Mouse (Mus musculus) kidney, embryonic 14.5 days (tissue): ENCODE data around the gene 4930470P17Rik. TPM values are rescaled to one million over a fixed set of nuclear protein-coding genes. Genes with fewer than 3 reads are reported as not detected.
A peak's percentile ranks its signal among the peaks of the same experiment; 100 is the strongest.

Experiments
- ATAC-seq: fragments of 200-750 bp; cut with Nextera tagmentation; 2 replicates; pipeline ENCODE4 v1.8.0; 2017; ENCODE audit warnings: moderate number of reproducible peaks, mild to moderate bottlenecking, moderate TSS enrichment, moderate library complexity; ENCODE audit not compliant: low FRiP score, low TSS enrichment
- H3K27ac ChIP-seq: fragments of 300-500 bp; sonication (generic); 2 replicates; pipeline ENCODE4 v1.5.1; 2014; ENCODE audit warnings: low read depth, mild to moderate bottlenecking, low read length, moderate library complexity, mixed read lengths
- H3K27me3 ChIP-seq: fragments of 300-500 bp; sonication (generic); 2 replicates; pipeline ENCODE4 v1.6.1; 2014; ENCODE audit warnings: mild to moderate bottlenecking, low read length; ENCODE audit not compliant: control insufficient read depth, insufficient read depth
- H3K36me3 ChIP-seq: fragments of 300-500 bp; sonication (generic); 2 replicates; pipeline ENCODE4 v1.6.1; 2014; ENCODE audit warnings: low read length, mixed read lengths; ENCODE audit not compliant: control insufficient read depth, insufficient read depth
- H3K4me1 ChIP-seq: fragments of 300-500 bp; sonication (generic); 2 replicates; pipeline ENCODE4 v1.6.1; 2014; ENCODE audit warnings: low read length, mixed read lengths; ENCODE audit not compliant: control insufficient read depth, insufficient read depth
- H3K4me2 ChIP-seq: fragments of 300-500 bp; sonication (generic); replicated peaks from 2 replicates; pipeline ENCODE4 v1.6.1; 2014; ENCODE audit warnings: low read depth, mild to moderate bottlenecking, low read length
- H3K4me3 ChIP-seq: fragments of 300-500 bp; sonication (generic); 2 replicates; pipeline ENCODE4 v1.5.1; 2014; ENCODE audit warnings: mild to moderate bottlenecking, low read length
- H3K9ac ChIP-seq: fragments of 300-500 bp; sonication (generic); 2 replicates; pipeline ENCODE4 v1.6.1; 2014; ENCODE audit warnings: low read depth, mild to moderate bottlenecking, low read length, moderate library complexity
- H3K9me3 ChIP-seq: fragments of 300-500 bp; sonication (generic); 2 replicates; pipeline ENCODE4 v1.6.1; 2016; ENCODE audit warnings: low read length; ENCODE audit not compliant: control insufficient read depth
- WGBS: fragments of 180-500 bp; shearing (Covaris S2); extraction: QIAGEN DNeasy Blood & Tissue Kit; methylation state at CpG from one replicate; pipeline ENCODE4 v1.1.7; 2014; 5-methylcytosine and 5-hydroxymethylcytosine counted together
- polyA plus RNA-seq: library from polyadenylated mRNA; unstranded; fragments of >200 nt; fragmentation: Nextera tagmentation; extraction: Ambion mirVana; gene quantifications from 2 replicates; pipeline ENCODE4 v1.2.1, GENCODE M21; 2014

4930470P17Rik gene
- polyA plus RNA-seq, 1 experiment from 2014 or later: not detected

GRCm38 (mm10) chr2:170563956-170564855 is 37.6 kb downstream of the 4930470P17Rik start:
- H3K36me3 ChIP-seq: no peaks in the 10 kb centered on the region
- H3K27ac ChIP-seq: no peak overlapping the region
- no peak overlapping the region for H3K4me2 ChIP-seq
- no peaks in the 10 kb centered on the region for H3K4me1 ChIP-seq
- no peaks in the 10 kb centered on the region for H3K9me3 ChIP-seq
- ATAC-seq: no peak
- no peaks in the 10 kb centered on the region for H3K27me3 ChIP-seq
- WGBS: 72% methylated on average over 15 of the region's 15 CpGs
- H3K4me3 ChIP-seq: no peak overlapping the region
- H3K9ac ChIP-seq: no peak overlapping the region

- ATAC-seq: no peak
- Histone ChIP-seq H3K4me2 (no peak overlapping the region), H3K4me1 (peaks cover 10% of the 10 kb centered on the region), H3K27ac (no peak overlapping the region), H3K4me3 (no peak overlapping the region), H3K9me3 (no peaks in the 10 kb centered on the region), H3K27me3 (no peaks in the 10 kb centered on the region), H3K36me3 (no peaks in the 10 kb centered on the region), H3K9ac (no peak overlapping the region)
- WGBS: 39% methylated on average over 7 of the region's 7 CpGs
These were observed 49.7 kb downstream of the 4930470P17Rik start for GRCm38 (mm10) chr2:170552088-170552487.

GRCm38 (mm10) chr2:170550240-170550639 is 51.6 kb downstream of the 4930470P17Rik start:
- WGBS: 14% methylated on average over 5 of the region's 5 CpGs
- H3K4me3 ChIP-seq: no peak overlapping the region
- H3K4me1 ChIP-seq: peaks cover 15% of the 10 kb centered on the region
- no peaks in the 10 kb centered on the region for H3K36me3 ChIP-seq
- H3K9ac ChIP-seq: no peak overlapping the region
- peak overlapping the region; percentile 55; the same call in 1 of the 2 replicates for H3K27ac ChIP-seq
- H3K4me2 ChIP-seq: no peak overlapping the region
- ATAC-seq: peak; percentile 29; the same call in 1 of the 2 replicates
- H3K27me3 ChIP-seq: no peaks in the 10 kb centered on the region
- no peaks in the 10 kb centered on the region for H3K9me3 ChIP-seq

- Histone ChIP-seq H3K9ac (no peak overlapping the region), H3K27me3 (no peaks in the 10 kb centered on the region), H3K9me3 (no peaks in the 10 kb centered on the region), H3K36me3 (no peaks in the 10 kb centered on the region), H3K4me1 (peaks cover 15% of the 10 kb centered on the region), H3K4me2 (no peak overlapping the region), H3K4me3 (no peak overlapping the region), H3K27ac (no peak overlapping the region)
- 84% methylated on average over 2 of the region's 2 CpGs for WGBS
- ATAC-seq: no peak
These were observed 52.7 kb downstream of the 4930470P17Rik start for GRCm38 (mm10) chr2:170549146-170549545.

- H3K9me3 ChIP-seq: no peaks in the 10 kb centered on the region
- H3K4me2 ChIP-seq: no peak overlapping the region
- ATAC-seq: no peak
- peaks cover 15% of the 10 kb centered on the region for H3K4me1 ChIP-seq
- no peak overlapping the region for H3K27ac ChIP-seq
- WGBS: 25% methylated on average over 4 of the region's 4 CpGs
- no peaks in the 10 kb centered on the region for H3K27me3 ChIP-seq
- H3K9ac ChIP-seq: no peak overlapping the region
- no peak overlapping the region for H3K4me3 ChIP-seq
- no peaks in the 10 kb centered on the region for H3K36me3 ChIP-seq
These were observed 53.8 kb downstream of the 4930470P17Rik start for GRCm38 (mm10) chr2:170548046-170548445.

- Histone ChIP-seq H3K27me3 (no peaks in the 10 kb centered on the region), H3K4me3 (no peak overlapping the region), H3K9ac (no peak overlapping the region), H3K36me3 (no peaks in the 10 kb centered on the region), H3K4me2 (no peak overlapping the region), H3K27ac (no peak overlapping the region), H3K4me1 (peaks cover 15% of the 10 kb centered on the region), H3K9me3 (no peaks in the 10 kb centered on the region)
- 10% methylated on average over 6 of the region's 6 CpGs for WGBS
- ATAC-seq: no peak
These were observed 54.3 kb downstream of the 4930470P17Rik start for GRCm38 (mm10) chr2:170547526-170547925.

- peak; percentile 62 for ATAC-seq
- Histone ChIP-seq H3K27ac (no peak overlapping the region), H3K4me3 (no peak overlapping the region), H3K36me3 (no peaks in the 10 kb centered on the region), H3K4me1 (peaks cover 15% of the 10 kb centered on the region), H3K9me3 (no peaks in the 10 kb centered on the region), H3K9ac (no peak overlapping the region), H3K27me3 (no peaks in the 10 kb centered on the region), H3K4me2 (no peak overlapping the region)
- WGBS: 32% methylated on average over 4 of the region's 4 CpGs
These were observed 56.1 kb downstream of the 4930470P17Rik start for GRCm38 (mm10) chr2:170545745-170546144.

- no peaks in the 10 kb centered on the region for H3K9me3 ChIP-seq
- H3K9ac ChIP-seq: no peak overlapping the region
- H3K4me3 ChIP-seq: no peak overlapping the region
- H3K4me1 ChIP-seq: peaks cover 15% of the 10 kb centered on the region
- no peaks in the 10 kb centered on the region for H3K27me3 ChIP-seq
- WGBS: 72% methylated on average over 7 of the region's 7 CpGs
- no peaks in the 10 kb centered on the region for H3K36me3 ChIP-seq
- ATAC-seq: no peak
- H3K4me2 ChIP-seq: no peak overlapping the region
- no peak overlapping the region for H3K27ac ChIP-seq
These were observed 56.9 kb downstream of the 4930470P17Rik start for GRCm38 (mm10) chr2:170544950-170545349.

GRCm38 (mm10) chr2:170544159-170544558 is 57.7 kb downstream of the 4930470P17Rik start:
- no peak for ATAC-seq
- WGBS: 77% methylated on average over 3 of the region's 3 CpGs
- Histone ChIP-seq H3K27me3 (no peaks in the 10 kb centered on the region), H3K9ac (no peak overlapping the region), H3K9me3 (no peaks in the 10 kb centered on the region), H3K4me1 (peaks cover 15% of the 10 kb centered on the region), H3K36me3 (no peaks in the 10 kb centered on the region), H3K4me3 (no peak overlapping the region), H3K4me2 (no peak overlapping the region), H3K27ac (no peak overlapping the region)
